Mouse (Mus musculus) spleen, adult 2 months (tissue): ENCODE data around the gene Aars2. TPM values are rescaled to one million over a fixed set of nuclear protein-coding genes. Genes with fewer than 3 reads are reported as not detected.

Experiments used
- DNase-seq, 2 experiments: peaks; one replicate each; pipeline versions ENCODE4 v3.0.0 to v3.0.0-alpha.2; 2012 to 2021; ENCODE audit warnings: low spot score in 2 of 2, low read depth in 1 of 2
- H3K27ac ChIP-seq: fragments of 200-500 bp; 2 replicates; pipeline ENCODE4 v1.5.1; 2012; ENCODE audit warnings: low read length, inconsistent platforms; ENCODE audit not compliant: insufficient read depth
- H3K27me3 ChIP-seq: fragments of 200-500 bp; 2 replicates; pipeline ENCODE4 v1.6.1; 2012; ENCODE audit warnings: mild to moderate bottlenecking, moderate library complexity, low read length, inconsistent platforms; ENCODE audit not compliant: control insufficient read depth, insufficient read depth
- H3K36me3 ChIP-seq: fragments of 200-500 bp; 2 replicates; pipeline ENCODE4 v1.6.1; 2012; ENCODE audit warnings: mild to moderate bottlenecking, low read length, inconsistent platforms; ENCODE audit not compliant: control insufficient read depth, insufficient read depth
- H3K4me1 ChIP-seq: fragments of 200-500 bp; 2 replicates; pipeline ENCODE4 v1.6.1; 2011; ENCODE audit warnings: inconsistent platforms; ENCODE audit not compliant: control insufficient read depth, insufficient read depth, insufficient read length
- H3K4me3 ChIP-seq: fragments of 200-500 bp; 2 replicates; pipeline ENCODE4 v1.5.1; 2011; ENCODE audit warnings: mild to moderate bottlenecking, inconsistent platforms; ENCODE audit not compliant: insufficient read depth, insufficient read length; ENCODE audit errors: extremely low read depth
- CTCF ChIP-seq: fragments of 200-500 bp; IDR thresholded peaks from 2 replicates; pipeline ENCODE4 v1.5.1; 2011; ENCODE audit warnings: mild to moderate bottlenecking, inconsistent platforms; ENCODE audit not compliant: insufficient read depth, insufficient read length, insufficient replicate concordance; ENCODE audit errors: extremely low read depth
- POLR2A ChIP-seq: fragments of 200-500 bp; IDR thresholded peaks from 2 replicates; pipeline ENCODE4 v1.6.1; 2011; ENCODE audit warnings: low read depth, low read length, inconsistent platforms
- WGBS: fragments of 180-500 bp; shearing (Covaris S2); methylation state at CpG from one replicate; pipeline ENCODE4 v1.1.7; 2018; 5-methylcytosine and 5-hydroxymethylcytosine counted together
- polyA plus RNA-seq: library from polyadenylated mRNA; depleted of rRNA; stranded (reverse); fragments of >200 nt; gene quantifications from 2 replicates; pipeline ENCODE4 v1.2.3, GENCODE M21; 2012; rRNA removed

The Aars2 gene
- 11.9 and 16.5 TPM in 2 replicates for polyA plus RNA-seq

- 1% methylated on average over 42 of the region's 42 CpGs for WGBS
- Histone ChIP-seq H3K27ac (peak within 1 kb of the TSS; percentile 91), H3K36me3 (no peaks in the 10 kb centered on the region), H3K4me1 (no peaks in the 10 kb centered on the region), H3K4me3 (peak within 1 kb of the TSS; percentile 99), H3K27me3 (no peaks in the 10 kb centered on the region)
- peak; percentile 32 for TF ChIP-seq POLR2A
- TF ChIP-seq CTCF = peak; percentile 74; the same call in 1 of the 2 replicates
- DNase-seq = peak; percentile 87 to 92
Measured at GRCm38 (mm10) chr17:45506700-45507189, at the start of gene Aars2. TSS of gene Aars2 (plus strand) at chr17:45506841.

GRCm38 (mm10) chr17:45457487-45457886, 49.2 kb upstream of the Aars2 start:
- H3K36me3 ChIP-seq = no peaks in the 10 kb centered on the region
- no peaks in the 10 kb centered on the region for H3K27me3 ChIP-seq
- WGBS = 87% methylated on average over 5 of the region's 5 CpGs
- no peak overlapping the region for H3K4me3 ChIP-seq
- H3K4me1 ChIP-seq = no peaks in the 10 kb centered on the region
- TF ChIP-seq CTCF = no peak
- TF ChIP-seq POLR2A = no peak
- no peak overlapping the region for H3K27ac ChIP-seq
- no peak for DNase-seq

DNA sequence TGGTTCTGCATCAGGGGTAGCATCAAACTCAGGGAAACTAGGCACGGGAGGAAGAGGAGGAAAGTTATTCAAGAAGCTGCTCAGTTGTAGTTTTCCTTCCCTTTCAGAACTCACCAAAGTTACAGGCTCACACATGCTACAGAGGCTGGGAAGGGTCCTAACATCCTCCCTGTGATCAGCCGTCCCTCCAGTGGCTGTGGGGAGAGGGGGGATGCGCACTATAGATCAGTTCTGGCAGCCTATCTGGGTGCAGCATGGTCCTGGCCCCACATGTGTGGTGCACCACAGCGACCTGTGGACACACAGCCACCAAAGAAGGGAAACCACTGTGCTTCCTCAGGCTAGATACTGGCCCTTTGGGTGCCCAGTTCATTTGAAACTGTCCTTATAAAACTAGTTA, 48.1 kb upstream of the Aars2 start:
- TF ChIP-seq CTCF (no peak), POLR2A (no peak)

DNA sequence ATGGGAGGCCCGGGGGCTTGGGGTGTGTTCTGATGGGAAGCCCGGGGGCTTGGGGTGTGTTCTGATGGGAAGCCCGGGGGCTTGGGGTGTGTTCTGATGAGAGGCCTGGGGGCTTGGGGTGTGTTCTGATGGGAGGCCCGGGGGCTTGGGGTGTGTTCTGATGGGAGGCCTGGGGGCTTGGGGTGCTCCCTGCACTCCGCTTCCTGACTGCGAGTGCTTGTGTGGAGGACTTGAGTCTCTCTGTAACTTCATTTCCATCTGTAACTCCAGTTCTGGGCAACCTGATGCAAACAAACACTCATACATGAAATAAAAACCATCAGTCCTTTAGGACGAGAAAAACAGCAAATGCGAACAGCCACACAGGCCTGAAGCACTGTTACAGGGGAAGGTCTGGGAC, 47.6 kb upstream of the Aars2 start:
- H3K27me3 ChIP-seq = no peaks in the 10 kb centered on the region
- no peak overlapping the region for H3K27ac ChIP-seq
- no peak for DNase-seq
- TF ChIP-seq CTCF (no peak), POLR2A (no peak)
- 92% methylated on average over 8 of the region's 8 CpGs for WGBS
- no peaks in the 10 kb centered on the region for H3K4me1 ChIP-seq
- no peak overlapping the region for H3K4me3 ChIP-seq
- no peaks in the 10 kb centered on the region for H3K36me3 ChIP-seq

More for the DNA sequence above, 48.1 kb upstream of the Aars2 start:
- Histone ChIP-seq H3K4me3 (no peak overlapping the region), H3K36me3 (no peaks in the 10 kb centered on the region), H3K27ac (no peak overlapping the region), H3K27me3 (no peaks in the 10 kb centered on the region), H3K4me1 (no peaks in the 10 kb centered on the region)
- 73% methylated on average over 4 of the region's 4 CpGs for WGBS
- DNase-seq = no peak

GRCm38 (mm10) chr17:45462506-45462905, 44.1 kb upstream of the Aars2 start:
- WGBS = 93% methylated on average over 4 of the region's 4 CpGs
- Histone ChIP-seq H3K4me1 (no peaks in the 10 kb centered on the region), H3K36me3 (no peaks in the 10 kb centered on the region), H3K4me3 (no peak overlapping the region), H3K27me3 (no peaks in the 10 kb centered on the region), H3K27ac (no peak overlapping the region)
- TF ChIP-seq CTCF (no peak), POLR2A (no peak)
- DNase-seq = no peak

GRCm38 (mm10) chr17:45464255-45464654, 42.4 kb upstream of the Aars2 start:
- no peaks in the 10 kb centered on the region for H3K4me1 ChIP-seq
- TF ChIP-seq POLR2A = no peak
- TF ChIP-seq CTCF = no peak
- no peaks in the 10 kb centered on the region for H3K27me3 ChIP-seq
- no peak overlapping the region for H3K4me3 ChIP-seq
- no peak overlapping the region for H3K27ac ChIP-seq
- WGBS = 88% methylated on average over 9 of the region's 9 CpGs
- no peaks in the 10 kb centered on the region for H3K36me3 ChIP-seq
- no peak for DNase-seq

DNA sequence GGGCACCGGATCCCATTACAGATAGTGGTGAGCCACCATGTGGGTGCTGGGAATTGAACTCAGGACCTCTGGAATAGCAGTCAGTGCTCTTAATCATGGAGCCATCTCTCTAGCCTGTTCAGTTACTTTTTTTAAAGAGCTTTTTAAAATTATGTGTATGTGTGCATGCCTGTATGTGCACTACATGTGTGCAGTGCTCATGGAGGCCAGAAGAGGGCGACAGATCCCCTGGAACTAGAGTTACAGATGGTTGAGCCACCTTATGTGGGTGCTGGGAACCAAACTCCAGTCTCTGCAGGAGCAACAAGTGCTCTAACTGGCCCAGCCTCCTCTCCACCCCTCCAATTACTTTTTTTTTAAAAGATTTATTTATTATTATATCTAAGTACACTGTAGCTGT, 39.9 kb upstream of the Aars2 start:
- no peak overlapping the region for H3K27ac ChIP-seq
- TF ChIP-seq CTCF = no peak
- H3K36me3 ChIP-seq = no peaks in the 10 kb centered on the region
- DNase-seq = no peak
- H3K4me3 ChIP-seq = no peak overlapping the region
- no peaks in the 10 kb centered on the region for H3K27me3 ChIP-seq
- 63% methylated on average over 2 of the region's 2 CpGs for WGBS
- no peaks in the 10 kb centered on the region for H3K4me1 ChIP-seq
